Mouse (Mus musculus) ES-E14 (cell line): ENCODE data around the gene Gpr152. TPM values are rescaled to one million over a fixed set of nuclear protein-coding genes. Genes with fewer than 3 reads are reported as not detected.

Experiments
- DNase-seq: peaks from one replicate; pipeline ENCODE4 v3.0.0-alpha.2; 2013; ENCODE audit warnings: low read depth, low spot score
- H3K27ac ChIP-seq: 2 replicates; pipeline ENCODE4 v1.5.1; 2012; ENCODE audit warnings: low read depth, mild to moderate bottlenecking, low read length, moderate library complexity, mixed read lengths; ENCODE audit not compliant: poor library complexity, insufficient read depth, severe bottlenecking
- H3K36me3 ChIP-seq: 2 replicates; pipeline ENCODE4 v1.6.1; 2012; ENCODE audit warnings: mild to moderate bottlenecking, low read length, moderate library complexity, mixed read lengths; ENCODE audit not compliant: control insufficient read depth, poor library complexity, insufficient read depth, severe bottlenecking
- H3K4me1 ChIP-seq, 2 experiments: fragments of 150-350 bp in 1 of 2; sonication (generic) in 1 of 2; 2 replicates each; pipeline ENCODE4 v1.6.1; 2012; ENCODE audit warnings: low read length in 2 of 2, mild to moderate bottlenecking in 1 of 2, mixed read lengths in 1 of 2; ENCODE audit not compliant: control insufficient read depth in 2 of 2, insufficient read depth in 2 of 2, poor library complexity in 1 of 2
- H3K4me3 ChIP-seq, 2 experiments: fragments of 150-350 bp in 1 of 2; sonication (generic) in 1 of 2; 2 replicates each; pipeline ENCODE4 v1.5.1; 2012; ENCODE audit warnings: low read length in 2 of 2, low read depth in 1 of 2, mild to moderate bottlenecking in 1 of 2, mixed read lengths in 1 of 2; ENCODE audit not compliant: insufficient read depth in 1 of 2, poor library complexity in 1 of 2, severe bottlenecking in 1 of 2
- H3K9ac ChIP-seq: 2 replicates; pipeline ENCODE4 v1.6.1; 2012; ENCODE audit warnings: low read depth, mild to moderate bottlenecking, low read length, mixed read lengths; ENCODE audit not compliant: poor library complexity, insufficient read depth, severe bottlenecking
- H3K9me3 ChIP-seq: fragments of 150-350 bp; sonication (generic); 2 replicates; pipeline ENCODE4 v1.6.1; 2012; ENCODE audit warnings: low read depth, mild to moderate bottlenecking, low read length; ENCODE audit not compliant: control insufficient read depth, insufficient read depth
- CHD2 ChIP-seq: IDR thresholded peaks from 2 replicates; pipeline ENCODE4 v1.6.1; 2014; ENCODE audit warnings: mild to moderate bottlenecking, low read depth, low read length, inconsistent platforms
- HCFC1 ChIP-seq: IDR thresholded peaks from 2 replicates; pipeline ENCODE4 v1.6.1; 2012; ENCODE audit warnings: low read length, inconsistent platforms, borderline replicate concordance; ENCODE audit not compliant: insufficient read depth
- MAFK ChIP-seq: IDR thresholded peaks from 2 replicates; pipeline ENCODE4 v1.6.1; 2014; ENCODE audit warnings: mild to moderate bottlenecking, low read depth, low read length, inconsistent platforms; ENCODE audit not compliant: insufficient read depth
- ZC3H11A ChIP-seq: IDR thresholded peaks from 2 replicates; pipeline ENCODE4 v1.6.1; 2012; ENCODE audit warnings: low read depth, mild to moderate bottlenecking, inconsistent platforms, low read length, borderline replicate concordance
- ZNF384 ChIP-seq: IDR thresholded peaks from 2 replicates; pipeline ENCODE4 v1.6.1; 2012; ENCODE audit warnings: low read depth, low read length, inconsistent platforms
- in situ Hi-C, 2 experiments: fragments of 600-800 bp; cut with MboI; formaldehyde crosslinking; loops; one replicate each; pipeline ENCODE4 v1.15.1; 2025; ENCODE audit warnings: low sequenced_read_pairs in 2 of 2, inconsistent platforms in 1 of 2; ENCODE audit not compliant: unreplicated experiment in 2 of 2
- total RNA-seq: library from RNA; depleted of rRNA; stranded (reverse); fragments of 300-350 nt; gene quantifications from 2 replicates; pipeline ENCODE4 v1.2.3, GENCODE M21; 2012; rRNA removed

Gpr152 gene
- total RNA-seq, 1 experiment = 0.13 TPM

GRCm38 (mm10) chr19:4194776-4195650 is 55.4 kb downstream of the Gpr152 start:
- Histone ChIP-seq H3K9me3 (no peaks in the 10 kb centered on the region), H3K9ac (no peak overlapping the region), H3K36me3 (peaks cover 57% of the 10 kb centered on the region), H3K4me3 (no peak overlapping the region), H3K4me1 (peaks cover 2 to 18% of the 10 kb centered on the region in 2 experiments; a peak in 3 of 4 replicates), H3K27ac (no peak overlapping the region)
- DNase-seq = no peak
- in situ Hi-C loops = no loop called here
- TF ChIP-seq ZC3H11A (no peak), MAFK (no peak), CHD2 (no peak), ZNF384 (no peak), HCFC1 (no peak)

Other genes starting within 250 kb of the Gpr152 start
- gene Tcirg1, start 232.7 kb upstream of the Gpr152 start, total RNA-seq = 55.2 and 75.8 TPM in 2 replicates
- gene Ndufs8, start 227.0 kb upstream of the Gpr152 start, total RNA-seq = 134 and 135 TPM in 2 replicates
- 0.76 and 1.4 TPM in 2 replicates for gene Aldh3b1, start 210.0 kb upstream of the Gpr152 start, total RNA-seq
- gene Unc93b1, start 204.6 kb upstream of the Gpr152 start, total RNA-seq = 3.9 and 9.5 TPM in 2 replicates
- not detected in 2 replicates for gene Aldh3b3, start 181.1 kb upstream of the Gpr152 start, total RNA-seq
- 0.21 and 0.62 TPM in 2 replicates for gene Aldh3b2, start 167.5 kb upstream of the Gpr152 start, total RNA-seq
- 2.1 and 2.4 TPM in 2 replicates for gene Acy3, start 153.2 kb upstream of the Gpr152 start, total RNA-seq
- gene Tbx10, start 147.0 kb upstream of the Gpr152 start, total RNA-seq = not detected in 2 replicates
- gene Nudt8, start 139.2 kb upstream of the Gpr152 start, total RNA-seq = 22.4 and 27.2 TPM in 2 replicates
- gene Gm49405, start 139.2 kb upstream of the Gpr152 start, total RNA-seq = 1.9 and 4.0 TPM in 2 replicates
- gene Doc2g, start 136.5 kb upstream of the Gpr152 start, total RNA-seq = 4.6 and 12.0 TPM in 2 replicates
- gene Ndufv1, start 127.0 kb upstream of the Gpr152 start, total RNA-seq = 182 and 219 TPM in 2 replicates
- gene Gstp1, start 101.8 kb upstream of the Gpr152 start, total RNA-seq = 121 and 146 TPM in 2 replicates
- gene Gstp2, start 93.8 kb upstream of the Gpr152 start, total RNA-seq = 67.4 and 138 TPM in 2 replicates
- gene Gstp3, start 80.2 kb upstream of the Gpr152 start, total RNA-seq = 3.4 and 3.9 TPM in 2 replicates
- gene Cabp2, start 58.2 kb upstream of the Gpr152 start, total RNA-seq = not detected in 2 replicates
- 39.6 and 42.7 TPM in 2 replicates for gene Cdk2ap2, start 42.6 kb upstream of the Gpr152 start, total RNA-seq
- 10.5 and 17.2 TPM in 2 replicates for gene Pitpnm1, start 39.8 kb upstream of the Gpr152 start, total RNA-seq
- gene Aip, start 13.9 kb upstream of the Gpr152 start, total RNA-seq = 26.9 and 27.9 TPM in 2 replicates
- 1.3 and 1.8 TPM in 2 replicates for gene Cabp4, start 4.2 kb downstream of the Gpr152 start, total RNA-seq
- 73.8 and 85.3 TPM in 2 replicates for gene Coro1b, start 8.8 kb downstream of the Gpr152 start, total RNA-seq
- gene Ptprcap, start 13.8 kb downstream of the Gpr152 start, total RNA-seq = 9.5 and 15.1 TPM in 2 replicates
- 19.7 and 26.6 TPM in 2 replicates for gene Rps6kb2, start 23.6 kb downstream of the Gpr152 start, total RNA-seq
- gene Carns1, start 35.7 kb downstream of the Gpr152 start, total RNA-seq = 2.3 and 3.3 TPM in 2 replicates
- gene Tbc1d10c, start 51.5 kb downstream of the Gpr152 start, total RNA-seq = 2.9 and 3.5 TPM in 2 replicates
- 407 and 426 TPM in 2 replicates for gene Ppp1ca, start 52.3 kb downstream of the Gpr152 start, total RNA-seq
- 33.1 and 42.1 TPM in 2 replicates for gene Rad9a, start 61.9 kb downstream of the Gpr152 start, total RNA-seq
- 2.2 and 2.7 TPM in 2 replicates for gene Clcf1, start 74.5 kb downstream of the Gpr152 start, total RNA-seq
- gene AC109138.7, start 74.6 kb downstream of the Gpr152 start, total RNA-seq = not detected in 2 replicates
- 6.2 and 8.7 TPM in 2 replicates for gene Pold4, start 92.1 kb downstream of the Gpr152 start, total RNA-seq
- gene Ssh3, start 129.4 kb downstream of the Gpr152 start, total RNA-seq = 7.3 and 15.1 TPM in 2 replicates
- gene Ankrd13d, start 143.3 kb downstream of the Gpr152 start, total RNA-seq = 5.5 and 8.8 TPM in 2 replicates
- gene Grk2, start 166.4 kb downstream of the Gpr152 start, total RNA-seq = 56.1 and 76.6 TPM in 2 replicates